Mouse (Mus musculus): ENCODE data around the gene Cabp1. TPM values are rescaled to one million over a fixed set of nuclear protein-coding genes. Genes with fewer than 3 reads are reported as not detected.
A peak's percentile ranks its signal among the peaks of the same experiment; 100 is the strongest.

The Cabp1 gene
- polyA plus RNA-seq, 1 experiment from 2014 or later = 2.0 TPM

GRCm38 (mm10) chr5:115186371-115187073, 7.7 kb downstream of the Cabp1 start:
- Histone ChIP-seq H3K4me3 (peak overlapping the region; percentile 19), H3K36me3 (no peaks in the 10 kb centered on the region), H3K9ac (peak overlapping the region; percentile 46), H3K27ac (no peak overlapping the region), H3K9me3 (no peaks in the 10 kb centered on the region), H3K4me1 (peaks cover 40% of the 10 kb centered on the region), H3K27me3 (peaks cover 53% of the 10 kb centered on the region), H3K4me2 (peak overlapping the region; percentile 47)
- no peak for ATAC-seq (ENCODE audit: insufficient number of reproducible peaks, insufficient read depth, low FRiP score, low TSS enrichment, low read depth)
- 35% methylated on average over 17 of the region's 17 CpGs for WGBS

- no peak overlapping the region for H3K4me3 ChIP-seq
These were observed 9.5 kb downstream of the Cabp1 start for GRCm38 (mm10) chr5:115184726-115185125.

GRCm38 (mm10) chr5:115183482-115183881, 10.7 kb downstream of the Cabp1 start:
- H3K9me3 ChIP-seq = no peaks in the 10 kb centered on the region

More at GRCm38 (mm10) chr5:115184726-115185125, 9.5 kb downstream of the Cabp1 start:
- Histone ChIP-seq H3K9me3 (no peaks in the 10 kb centered on the region), H3K27ac (no peak overlapping the region), H3K4me2 (peak overlapping the region; percentile 42), H3K27me3 (peaks cover 35% of the 10 kb centered on the region), H3K36me3 (no peaks in the 10 kb centered on the region), H3K9ac (no peak overlapping the region), H3K4me1 (peaks cover 43% of the 10 kb centered on the region)
- no peak for ATAC-seq (ENCODE audit: insufficient number of reproducible peaks, insufficient read depth, low FRiP score, low TSS enrichment, low read depth)
- 19% methylated on average over 15 of the region's 15 CpGs for WGBS

GRCm38 (mm10) chr5:115182925-115183324, 11.3 kb downstream of the Cabp1 start:
- WGBS = 73% methylated on average over 8 of the region's 8 CpGs
- H3K4me3 ChIP-seq = no peak overlapping the region
- peaks cover 45% of the 10 kb centered on the region for H3K4me1 ChIP-seq
- H3K27ac ChIP-seq = no peak overlapping the region
- H3K9ac ChIP-seq = no peak overlapping the region
- ATAC-seq (ENCODE audit: insufficient number of reproducible peaks, insufficient read depth, low FRiP score, low TSS enrichment, low read depth) = no peak
- H3K36me3 ChIP-seq = no peaks in the 10 kb centered on the region
- H3K4me2 ChIP-seq = no peak overlapping the region
- peaks cover 25% of the 10 kb centered on the region for H3K27me3 ChIP-seq
- H3K9me3 ChIP-seq = no peaks in the 10 kb centered on the region

More at GRCm38 (mm10) chr5:115183482-115183881, 10.7 kb downstream of the Cabp1 start:
- no peak for ATAC-seq (ENCODE audit: insufficient number of reproducible peaks, insufficient read depth, low FRiP score, low TSS enrichment, low read depth)
- no peak overlapping the region for H3K27ac ChIP-seq
- no peak overlapping the region for H3K4me3 ChIP-seq
- no peak overlapping the region for H3K4me2 ChIP-seq
- 79% methylated on average over 10 of the region's 10 CpGs for WGBS
- no peak overlapping the region for H3K9ac ChIP-seq
- peaks cover 43% of the 10 kb centered on the region for H3K4me1 ChIP-seq
- peaks cover 26% of the 10 kb centered on the region for H3K27me3 ChIP-seq
- H3K36me3 ChIP-seq = no peaks in the 10 kb centered on the region

GRCm38 (mm10) chr5:115181248-115181940, 12.8 kb downstream of the Cabp1 start:
- Histone ChIP-seq H3K9me3 (no peaks in the 10 kb centered on the region), H3K4me3 (no peak overlapping the region), H3K27ac (no peak overlapping the region), H3K36me3 (no peaks in the 10 kb centered on the region), H3K27me3 (peaks cover 10% of the 10 kb centered on the region), H3K9ac (no peak overlapping the region), H3K4me1 (peaks cover 30% of the 10 kb centered on the region), H3K4me2 (no peak overlapping the region)
- 76% methylated on average over 13 of the region's 13 CpGs for WGBS
- ATAC-seq (ENCODE audit: insufficient number of reproducible peaks, insufficient read depth, low FRiP score, low TSS enrichment, low read depth) = no peak

- Histone ChIP-seq H3K9me3 (no peaks in the 10 kb centered on the region), H3K27me3 (no peaks in the 10 kb centered on the region), H3K4me1 (peaks cover 19% of the 10 kb centered on the region), H3K4me2 (no peak overlapping the region), H3K27ac (no peak overlapping the region), H3K4me3 (no peak overlapping the region), H3K36me3 (no peaks in the 10 kb centered on the region), H3K9ac (no peak overlapping the region)
- no peak for ATAC-seq (ENCODE audit: insufficient number of reproducible peaks, insufficient read depth, low FRiP score, low TSS enrichment, low read depth)
- 88% methylated on average over 11 of the region's 11 CpGs for WGBS
These were observed 14.6 kb downstream of the Cabp1 start for GRCm38 (mm10) chr5:115179596-115179995.

- Histone ChIP-seq H3K9me3 (no peaks in the 10 kb centered on the region), H3K27me3 (no peaks in the 10 kb centered on the region), H3K4me3 (no peak overlapping the region), H3K36me3 (no peaks in the 10 kb centered on the region), H3K9ac (no peak overlapping the region), H3K4me1 (peaks cover 9% of the 10 kb centered on the region), H3K27ac (no peak overlapping the region), H3K4me2 (no peak overlapping the region)
- 74% methylated on average over 6 of the region's 6 CpGs for WGBS
- no peak for ATAC-seq (ENCODE audit: insufficient number of reproducible peaks, insufficient read depth, low FRiP score, low TSS enrichment, low read depth)
These were observed 16.3 kb downstream of the Cabp1 start for GRCm38 (mm10) chr5:115177866-115178265.

- 0 out of 2 replicates have a peak, but pooled peaks cover 3% of the 10 kb centered on the region for H3K4me1 ChIP-seq
- 89% methylated on average over 1 of the region's 1 CpGs for WGBS
- no peaks in the 10 kb centered on the region for H3K27me3 ChIP-seq
- H3K9me3 ChIP-seq = no peaks in the 10 kb centered on the region
- H3K4me3 ChIP-seq = no peak overlapping the region
- ATAC-seq (ENCODE audit: insufficient number of reproducible peaks, insufficient read depth, low FRiP score, low TSS enrichment, low read depth) = no peak
- no peak overlapping the region for H3K9ac ChIP-seq
- no peak overlapping the region for H3K27ac ChIP-seq
- H3K36me3 ChIP-seq = no peaks in the 10 kb centered on the region
- no peak overlapping the region for H3K4me2 ChIP-seq
These were observed 19.6 kb downstream of the Cabp1 start for GRCm38 (mm10) chr5:115174554-115174953.

GRCm38 (mm10) chr5:115170150-115170549, 24.0 kb downstream of the Cabp1 start:
- no peaks in the 10 kb centered on the region for H3K27me3 ChIP-seq
- H3K27ac ChIP-seq = no peak overlapping the region
- no peaks in the 10 kb centered on the region for H3K9me3 ChIP-seq
- peaks cover 10% of the 10 kb centered on the region for H3K4me1 ChIP-seq
- H3K36me3 ChIP-seq = no peaks in the 10 kb centered on the region
- no peak overlapping the region for H3K4me2 ChIP-seq
- WGBS = 78% methylated on average over 8 of the region's 8 CpGs
- no peak overlapping the region for H3K4me3 ChIP-seq
- no peak overlapping the region for H3K9ac ChIP-seq
- ATAC-seq (ENCODE audit: insufficient number of reproducible peaks, insufficient read depth, low FRiP score, low TSS enrichment, low read depth) = no peak

- peaks cover 10% of the 10 kb centered on the region for H3K4me1 ChIP-seq
- no peaks in the 10 kb centered on the region for H3K9me3 ChIP-seq
- ATAC-seq (ENCODE audit: insufficient number of reproducible peaks, insufficient read depth, low FRiP score, low TSS enrichment, low read depth) = no peak
- H3K4me2 ChIP-seq = peak overlapping the region; percentile 34
- H3K27ac ChIP-seq = no peak overlapping the region
- 38% methylated on average over 27 of the region's 27 CpGs for WGBS
- no peaks in the 10 kb centered on the region for H3K36me3 ChIP-seq
- H3K9ac ChIP-seq = peak overlapping the region; percentile 36; the same call in 1 of the 2 replicates
- H3K4me3 ChIP-seq = no peak overlapping the region
- H3K27me3 ChIP-seq = no peaks in the 10 kb centered on the region
These were observed 25.4 kb downstream of the Cabp1 start for GRCm38 (mm10) chr5:115168641-115169415.

- Histone ChIP-seq H3K4me2 (no peak overlapping the region), H3K27me3 (no peaks in the 10 kb centered on the region), H3K9ac (no peak overlapping the region), H3K36me3 (no peaks in the 10 kb centered on the region), H3K27ac (no peak overlapping the region), H3K9me3 (no peaks in the 10 kb centered on the region), H3K4me1 (peaks cover 17% of the 10 kb centered on the region), H3K4me3 (no peak overlapping the region)
- WGBS = 55% methylated on average over 6 of the region's 6 CpGs
- ATAC-seq (ENCODE audit: insufficient number of reproducible peaks, insufficient read depth, low FRiP score, low TSS enrichment, low read depth) = no peak
These were observed 26.8 kb downstream of the Cabp1 start for GRCm38 (mm10) chr5:115167396-115167795.

All from embryonic facial prominence, embryonic 13.5 days (tissue).